Mouse (Mus musculus) liver, embryonic 11.5 days (tissue): ENCODE results near the gene Pla2g12b. TPM values are rescaled to one million over a fixed set of nuclear protein-coding genes. Genes with fewer than 3 reads are reported as not detected.
A peak's percentile ranks its signal among the peaks of the same experiment; 100 is the strongest.

ENCODE experiments used
- ATAC-seq: fragments of 200-750 bp; cut with Nextera tagmentation; replicated peaks from 2 replicates; pipeline ENCODE4 v1.8.0; 2017; ENCODE audit warnings: moderate number of reproducible peaks, mild to moderate bottlenecking, moderate TSS enrichment, moderate library complexity; ENCODE audit not compliant: low FRiP score
- DNase-seq: peaks from one replicate; pipeline ENCODE4 v3.0.0-alpha.2; 2017; ENCODE audit warnings: low spot score
- H3K27ac ChIP-seq: fragments of 300-500 bp; sonication (generic); 2 replicates; pipeline ENCODE4 v1.5.1; 2014; ENCODE audit warnings: mild to moderate bottlenecking, low read depth, low read length, control low read depth
- H3K27me3 ChIP-seq: fragments of 300-500 bp; sonication (generic); replicated peaks from 2 replicates; pipeline ENCODE4 v1.6.1; 2014; ENCODE audit warnings: low read length, mixed read lengths; ENCODE audit not compliant: control insufficient read depth, insufficient read depth
- H3K36me3 ChIP-seq: fragments of 300-500 bp; sonication (generic); 2 replicates; pipeline ENCODE4 v1.6.1; 2014; ENCODE audit warnings: mild to moderate bottlenecking, low read length, moderate library complexity, mixed read lengths; ENCODE audit not compliant: control insufficient read depth, insufficient read depth
- H3K4me1 ChIP-seq: fragments of 300-500 bp; sonication (generic); replicated peaks from 2 replicates; pipeline ENCODE4 v1.6.1; 2014; ENCODE audit warnings: low read length, mixed read lengths; ENCODE audit not compliant: control insufficient read depth, insufficient read depth
- H3K4me2 ChIP-seq: fragments of 300-500 bp; sonication (generic); 2 replicates; pipeline ENCODE4 v1.6.1; 2014; ENCODE audit warnings: mild to moderate bottlenecking, control low read depth, moderate library complexity
- H3K4me3 ChIP-seq: fragments of 300-500 bp; sonication (generic); 2 replicates; pipeline ENCODE4 v1.5.1; 2014; ENCODE audit warnings: low read depth, low read length, control low read depth
- H3K9ac ChIP-seq: fragments of 300-500 bp; sonication (generic); 2 replicates; pipeline ENCODE4 v1.6.1; 2014; ENCODE audit warnings: low read depth, low read length, control low read depth
- H3K9me3 ChIP-seq: fragments of 300-500 bp; sonication (generic); 2 replicates; pipeline ENCODE4 v1.6.1; 2016; ENCODE audit warnings: low read length, inconsistent platforms, mixed read lengths; ENCODE audit not compliant: control insufficient read depth
- WGBS: fragments of 180-500 bp; shearing (Covaris S2); extraction: QIAGEN DNeasy Blood & Tissue Kit; methylation state at CpG from one replicate; pipeline ENCODE4 v1.1.7; 2014; 5-methylcytosine and 5-hydroxymethylcytosine counted together
- polyA plus RNA-seq: library from polyadenylated mRNA; unstranded; fragments of >200 nt; fragmentation: Nextera tagmentation; extraction: Ambion mirVana; gene quantifications from 2 replicates; pipeline ENCODE4 v1.2.1, GENCODE M21; 2014

The Pla2g12b gene
- polyA plus RNA-seq, 1 experiment from 2014 or later: 46.7 TPM

DNA sequence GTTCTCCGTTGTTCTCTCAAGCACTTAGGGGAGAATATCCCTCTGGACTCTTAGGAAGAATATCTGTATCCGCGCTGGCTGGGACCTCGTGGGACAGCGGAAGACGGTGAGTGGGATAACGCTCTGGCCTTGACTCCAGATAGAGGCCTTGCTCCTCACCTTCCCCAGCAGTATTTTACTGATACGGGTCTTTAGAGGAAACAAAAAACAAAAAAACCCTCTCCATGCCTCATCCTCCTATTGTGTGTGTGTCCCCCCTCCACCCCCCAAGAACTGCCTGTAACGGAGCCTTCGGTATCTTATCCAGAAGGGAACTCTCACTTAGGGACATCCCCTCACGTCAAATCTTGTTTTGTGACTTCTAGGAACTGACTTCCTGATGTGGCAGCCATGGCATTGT is 38.3 kb downstream of the Pla2g12b start, which contains the start of gene Oit3:
Oit3 (minus strand) TSS at position 44 of the 400 bp plus-strand sequence.
- ATAC-seq: 0 out of 2 replicates have a peak, but pooled peaks have one; percentile 29
- Histone ChIP-seq H3K27me3 (no peaks in the 10 kb centered on the region), H3K4me3 (no peak within 1 kb of the TSS), H3K9ac (no peak within 1 kb of the TSS), H3K4me1 (peaks cover 16% of the 10 kb centered on the region), H3K36me3 (no peaks in the 10 kb centered on the region), H3K9me3 (no peaks in the 10 kb centered on the region), H3K4me2 (no peak within 1 kb of the TSS), H3K27ac (no peak within 1 kb of the TSS)
- DNase-seq: no peak
- 58% methylated on average over 11 of the region's 11 CpGs for WGBS

DNA sequence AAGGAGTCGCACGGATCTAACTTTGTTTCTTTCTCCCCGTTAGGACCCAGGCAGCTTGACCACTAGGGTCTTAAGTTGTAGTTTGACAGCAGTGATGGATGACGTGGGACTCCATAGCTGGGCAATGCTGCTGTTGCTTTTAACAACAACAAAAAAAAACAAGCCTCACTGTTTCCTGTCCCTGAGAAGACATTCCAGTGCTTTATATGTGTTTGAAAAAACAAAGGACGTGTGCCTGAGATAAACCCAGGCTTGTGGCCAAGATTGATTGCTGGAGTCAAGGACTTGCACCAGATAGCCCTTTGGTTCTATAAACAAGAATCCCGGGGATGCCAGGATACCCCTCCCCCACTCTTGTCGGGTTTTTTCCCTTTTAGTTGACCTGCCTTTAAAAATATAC is 39.8 kb downstream of the Pla2g12b start:
- Histone ChIP-seq H3K9ac (no peak overlapping the region), H3K4me3 (no peak overlapping the region), H3K27ac (no peak overlapping the region), H3K4me1 (peaks cover 18% of the 10 kb centered on the region), H3K27me3 (no peaks in the 10 kb centered on the region), H3K9me3 (no peaks in the 10 kb centered on the region), H3K36me3 (no peaks in the 10 kb centered on the region), H3K4me2 (no peak overlapping the region)
- 10% methylated on average over 7 of the region's 7 CpGs for WGBS
- no peak for DNase-seq
- 0 out of 2 replicates have a peak, but pooled peaks have one; percentile 23 for ATAC-seq

DNA sequence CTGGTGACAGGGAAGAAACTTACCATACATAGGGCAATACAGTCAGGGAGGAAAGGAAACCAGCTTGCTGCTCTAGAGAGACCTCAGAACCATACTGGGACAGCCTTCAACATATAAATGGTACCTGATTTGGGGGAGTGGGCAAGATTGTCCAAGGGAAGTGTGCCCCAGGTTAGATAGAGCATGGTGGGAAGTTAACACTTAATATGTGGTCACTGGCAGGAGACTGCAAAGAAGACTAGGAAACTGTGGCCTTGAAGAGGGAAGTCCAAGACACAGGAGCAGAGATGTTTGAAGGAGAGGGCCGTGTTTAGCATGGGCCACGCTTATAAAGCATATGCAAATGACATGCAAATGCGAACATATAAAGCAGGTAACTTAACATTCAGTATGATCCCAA is 40.6 kb downstream of the Pla2g12b start:
- peaks cover 18% of the 10 kb centered on the region for H3K4me1 ChIP-seq
- 51% methylated on average over 3 of the region's 3 CpGs for WGBS
- no peak overlapping the region for H3K4me2 ChIP-seq
- no peak overlapping the region for H3K27ac ChIP-seq
- no peak overlapping the region for H3K4me3 ChIP-seq
- no peaks in the 10 kb centered on the region for H3K36me3 ChIP-seq
- no peak overlapping the region for H3K9ac ChIP-seq
- no peak for ATAC-seq
- H3K27me3 ChIP-seq: no peaks in the 10 kb centered on the region
- H3K9me3 ChIP-seq: no peaks in the 10 kb centered on the region
- no peak for DNase-seq

DNA sequence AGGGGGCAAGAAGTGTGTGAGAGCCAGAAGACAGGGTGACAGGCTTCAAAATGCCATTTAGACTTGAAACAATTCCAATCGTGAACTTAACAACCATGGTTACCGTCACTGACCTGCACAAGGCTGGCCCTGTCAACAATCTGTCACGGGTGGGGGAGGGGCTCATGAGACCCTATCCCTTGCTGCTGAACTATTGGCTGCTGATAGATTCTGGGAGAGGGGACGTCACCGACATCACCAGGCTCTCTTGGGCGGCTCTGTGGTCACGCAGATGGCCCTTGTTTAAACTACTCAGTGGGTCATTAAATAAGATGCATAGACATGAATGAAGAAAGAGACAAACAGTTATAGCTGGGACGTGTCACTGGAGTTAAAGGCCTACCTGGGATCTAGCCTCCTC is 41.2 kb downstream of the Pla2g12b start:
- Histone ChIP-seq H3K27me3 (no peaks in the 10 kb centered on the region), H3K9ac (no peak overlapping the region), H3K36me3 (no peaks in the 10 kb centered on the region), H3K4me1 (peaks cover 18% of the 10 kb centered on the region), H3K9me3 (no peaks in the 10 kb centered on the region), H3K4me2 (no peak overlapping the region), H3K27ac (no peak overlapping the region), H3K4me3 (no peak overlapping the region)
- no peak for ATAC-seq
- DNase-seq: no peak
- WGBS: 38% methylated on average over 8 of the region's 8 CpGs

DNA sequence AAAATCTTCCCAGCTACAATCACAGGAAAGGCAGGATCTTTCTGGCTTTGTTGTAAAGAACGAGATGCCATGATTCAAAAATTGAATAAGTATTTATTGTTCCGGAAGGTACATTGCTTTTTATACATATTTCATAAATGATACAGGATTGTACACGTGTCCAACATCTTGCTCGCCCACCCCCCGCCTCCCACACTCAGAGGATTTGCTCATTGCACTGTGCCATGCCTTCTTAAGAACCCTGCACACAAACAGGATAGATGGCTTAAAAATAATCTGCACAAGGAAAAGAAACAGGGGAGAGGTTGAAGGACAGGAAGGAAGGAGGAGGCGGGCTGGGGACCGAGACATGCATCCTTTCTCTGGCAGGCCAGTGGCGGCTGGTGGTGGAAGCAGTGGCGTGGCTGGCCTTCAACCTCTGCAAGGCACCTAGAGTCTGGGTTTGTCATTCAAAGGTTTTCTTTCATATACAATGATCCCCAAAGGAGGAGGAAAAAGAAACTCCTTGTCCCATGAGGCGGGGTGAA is 43.5 kb downstream of the Pla2g12b start:
- Histone ChIP-seq H3K9ac (no peak overlapping the region), H3K27ac (no peak overlapping the region), H3K36me3 (no peaks in the 10 kb centered on the region), H3K4me2 (no peak overlapping the region), H3K9me3 (no peaks in the 10 kb centered on the region), H3K4me3 (no peak overlapping the region), H3K27me3 (no peaks in the 10 kb centered on the region), H3K4me1 (peaks cover 18% of the 10 kb centered on the region)
- no peak for ATAC-seq
- DNase-seq: no peak
- WGBS: 70% methylated on average over 10 of the region's 10 CpGs

DNA sequence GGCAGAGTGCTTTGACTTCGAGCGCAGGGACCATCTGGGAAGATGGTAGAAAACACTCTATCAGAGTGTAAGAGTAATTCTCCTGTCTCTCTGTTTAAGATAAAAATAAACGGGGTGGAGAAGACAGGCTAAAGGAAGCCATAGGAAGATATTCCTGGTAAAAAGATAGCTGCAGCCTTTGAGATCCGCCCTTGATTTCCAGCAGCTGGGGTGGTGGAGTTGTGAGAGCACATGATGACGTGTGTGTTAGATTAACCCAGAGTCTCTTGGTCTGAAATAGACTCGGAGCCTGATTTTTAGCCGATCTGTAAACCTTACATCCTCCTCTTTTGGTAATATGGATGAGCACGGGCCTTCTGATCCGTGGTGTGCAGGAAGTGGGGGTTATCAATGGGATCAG is 44.1 kb downstream of the Pla2g12b start:
- 53% methylated on average over 9 of the region's 9 CpGs for WGBS
- no peak for ATAC-seq
- H3K9ac ChIP-seq: no peak overlapping the region
- no peaks in the 10 kb centered on the region for H3K36me3 ChIP-seq
- H3K27ac ChIP-seq: no peak overlapping the region
- no peak overlapping the region for H3K4me2 ChIP-seq
- peaks cover 18% of the 10 kb centered on the region for H3K4me1 ChIP-seq
- no peak for DNase-seq
- no peaks in the 10 kb centered on the region for H3K27me3 ChIP-seq
- H3K4me3 ChIP-seq: no peak overlapping the region
- H3K9me3 ChIP-seq: no peaks in the 10 kb centered on the region

DNA sequence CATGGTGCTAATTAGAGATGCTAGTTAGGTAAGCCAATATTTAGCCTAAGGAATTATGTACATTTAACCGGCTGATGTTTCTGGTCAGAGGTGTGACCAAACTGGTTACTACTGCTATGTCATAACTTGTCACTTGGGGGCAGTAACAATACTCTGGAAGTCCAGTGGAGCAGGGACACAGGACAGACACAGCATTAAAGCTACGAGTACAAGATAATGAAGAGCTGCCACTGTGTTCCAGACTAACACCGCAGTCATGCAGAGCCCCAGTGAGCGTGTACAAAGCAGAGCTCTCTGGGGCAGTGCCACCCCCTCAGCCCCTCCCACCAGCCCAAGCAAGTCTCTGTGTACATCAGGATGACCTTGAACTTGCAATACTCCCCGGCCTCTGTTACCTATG is 48.4 kb downstream of the Pla2g12b start:
- Histone ChIP-seq H3K27ac (no peak overlapping the region), H3K9me3 (no peaks in the 10 kb centered on the region), H3K4me3 (no peak overlapping the region), H3K4me2 (no peak overlapping the region), H3K4me1 (0 out of 2 replicates have a peak, but pooled peaks cover 2% of the 10 kb centered on the region), H3K36me3 (no peaks in the 10 kb centered on the region), H3K27me3 (no peaks in the 10 kb centered on the region), H3K9ac (no peak overlapping the region)
- DNase-seq: no peak
- WGBS: 50% methylated on average over 5 of the region's 5 CpGs
- no peak for ATAC-seq

DNA sequence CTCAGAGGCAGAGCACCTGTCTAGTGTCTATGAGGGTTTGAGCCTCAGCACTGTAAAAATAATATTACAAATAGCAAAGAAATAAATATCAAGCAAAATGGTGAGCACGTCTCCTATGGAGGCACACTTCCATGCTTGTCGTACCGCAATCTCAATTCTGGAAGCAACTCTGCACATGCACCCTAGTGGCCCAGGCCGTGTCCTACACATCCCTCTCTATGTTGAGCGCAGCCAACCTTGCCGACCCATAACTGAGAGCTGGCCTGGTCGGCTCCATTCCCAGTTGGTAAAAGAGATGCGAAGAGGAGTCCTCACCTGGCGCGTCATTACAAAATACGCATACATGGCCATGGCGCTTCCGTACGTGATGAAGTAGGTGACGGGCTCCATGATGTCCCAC is 51.2 kb downstream of the Pla2g12b start:
- 95% methylated on average over 15 of the region's 15 CpGs for WGBS
- ATAC-seq: no peak

DNA sequence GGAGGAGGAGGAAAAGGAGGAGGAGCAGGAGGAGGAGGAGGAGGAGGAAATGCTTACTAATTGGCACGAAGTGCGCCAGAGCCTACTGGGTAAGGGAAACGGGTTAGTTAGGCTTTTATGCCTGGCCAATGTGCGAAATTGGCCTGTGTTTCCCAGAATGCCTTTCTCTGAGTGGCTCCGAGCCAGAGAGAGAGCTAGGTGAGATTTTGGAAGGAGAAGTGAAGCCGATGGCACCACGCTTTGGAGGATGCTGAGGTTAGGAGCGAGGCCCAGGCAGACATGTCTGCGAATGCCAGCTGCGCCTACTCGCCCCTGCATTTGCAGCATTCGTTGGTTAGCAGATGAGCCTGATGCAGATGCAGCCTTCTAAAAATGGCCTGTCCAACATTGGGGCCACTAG is 56.3 kb downstream of the Pla2g12b start:
- Histone ChIP-seq H3K4me3 (no peak overlapping the region), H3K4me1 (no peaks in the 10 kb centered on the region), H3K4me2 (no peak overlapping the region), H3K27me3 (no peaks in the 10 kb centered on the region), H3K9me3 (no peaks in the 10 kb centered on the region), H3K9ac (no peak overlapping the region), H3K36me3 (no peaks in the 10 kb centered on the region), H3K27ac (no peak overlapping the region)
- ATAC-seq: no peak
- 87% methylated on average over 12 of the region's 12 CpGs for WGBS
- DNase-seq: no peak

More for the DNA sequence above, 51.2 kb downstream of the Pla2g12b start:
- DNase-seq: no peak
- H3K4me1 ChIP-seq: no peaks in the 10 kb centered on the region
- H3K27me3 ChIP-seq: no peaks in the 10 kb centered on the region
- H3K36me3 ChIP-seq: no peaks in the 10 kb centered on the region
- H3K9ac ChIP-seq: no peak overlapping the region
- no peaks in the 10 kb centered on the region for H3K9me3 ChIP-seq
- no peak overlapping the region for H3K4me2 ChIP-seq
- no peak overlapping the region for H3K4me3 ChIP-seq
- H3K27ac ChIP-seq: no peak overlapping the region
